Mouse (Mus musculus) left cerebral cortex, adult 9 months (tissue): ENCODE data around the gene Sumf2.
A peak's percentile ranks its signal among the peaks of the same experiment; 100 is the strongest.

Experiments used
- DNase-seq, 2 experiments: peaks; one replicate each; pipeline ENCODE4 v3.0.0; 2022; ENCODE audit warnings: low spot score in 2 of 2

The Sumf2 gene

GRCm38 (mm10) chr5:129908242-129908965, 61.6 kb downstream of the Sumf2 start, which contains the start of gene Nupr1l:
Gene Nupr1l, plus strand, starts transcription at chr5:129908540.
- DNase-seq = peak; percentile 64 to 89

GRCm38 (mm10) chr5:129909147-129909546, 62.4 kb downstream of the Sumf2 start:
- no peak for DNase-seq

GRCm38 (mm10) chr5:129909591-129909990, 62.8 kb downstream of the Sumf2 start:
- DNase-seq = no peak
